Mouse (Mus musculus): ENCODE results near the gene Mta1.

The Mta1 gene

GRCm38 (mm10) chr12:113097749-113098281 is at the start of gene Mta1:
Mta1 (plus strand) TSS chr12:113098278.
- DNase-seq (ENCODE audit: low spot score): peak; percentile 42

- DNase-seq (ENCODE audit: low spot score): peak; percentile 75
These were observed 48.2 kb upstream of the Mta1 start for GRCm38 (mm10) chr12:113049836-113050235.

GRCm38 (mm10) chr12:113050671-113051070 is 47.4 kb upstream of the Mta1 start:
- DNase-seq (ENCODE audit: low spot score): peak; percentile 62

GRCm38 (mm10) chr12:113051628-113052403 is 46.3 kb upstream of the Mta1 start:
- no peak for DNase-seq (ENCODE audit: low spot score)

DNA sequence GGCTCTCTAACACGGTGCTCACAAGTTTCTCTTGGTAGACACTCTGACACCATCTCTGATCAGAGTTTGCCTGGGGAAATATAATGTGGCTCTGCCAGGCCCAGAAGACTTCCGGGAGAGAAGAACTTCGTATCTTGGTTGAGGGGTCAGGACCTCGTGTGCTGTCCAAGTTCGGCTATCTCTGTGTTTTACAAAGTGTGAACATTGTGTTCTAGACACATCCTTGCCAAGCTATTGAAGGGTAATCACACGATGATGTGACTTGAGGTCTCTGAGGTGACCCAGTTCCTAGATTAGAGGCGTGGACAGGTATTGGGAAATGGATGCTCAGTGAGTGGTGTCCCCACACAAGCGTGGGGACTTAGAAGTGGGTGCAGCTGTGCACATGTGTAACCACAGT is 42.0 kb upstream of the Mta1 start:
- DNase-seq (ENCODE audit: low spot score): no peak

DNA sequence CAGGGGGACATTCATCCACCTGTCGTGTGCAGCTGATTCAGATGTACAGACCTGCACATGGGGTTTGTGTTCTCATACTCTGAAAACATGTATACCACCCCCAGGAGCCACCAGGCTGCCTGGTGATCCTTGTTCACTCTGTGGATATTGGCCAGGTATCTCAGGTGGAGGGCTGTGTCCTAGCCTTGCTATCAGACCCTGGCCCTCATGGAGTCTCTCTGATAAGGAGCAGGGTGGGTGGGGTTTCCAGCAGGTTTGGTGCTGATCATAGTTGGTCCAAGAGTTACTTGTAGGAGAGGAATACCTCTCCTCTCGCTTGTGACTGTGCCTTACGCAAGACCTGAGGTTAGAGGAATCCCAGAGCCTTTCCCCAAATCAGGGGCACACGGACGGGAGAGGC is 37.9 kb upstream of the Mta1 start:
- no peak for DNase-seq (ENCODE audit: low spot score)

GRCm38 (mm10) chr12:113061606-113062005 is 36.5 kb upstream of the Mta1 start:
- no peak for DNase-seq (ENCODE audit: low spot score)

- no peak for DNase-seq (ENCODE audit: low spot score)
These were observed 35.9 kb upstream of the Mta1 start for GRCm38 (mm10) chr12:113062201-113062600.

GRCm38 (mm10) chr12:113063700-113064099 is 34.4 kb upstream of the Mta1 start:
- DNase-seq (ENCODE audit: low spot score): no peak

DNA sequence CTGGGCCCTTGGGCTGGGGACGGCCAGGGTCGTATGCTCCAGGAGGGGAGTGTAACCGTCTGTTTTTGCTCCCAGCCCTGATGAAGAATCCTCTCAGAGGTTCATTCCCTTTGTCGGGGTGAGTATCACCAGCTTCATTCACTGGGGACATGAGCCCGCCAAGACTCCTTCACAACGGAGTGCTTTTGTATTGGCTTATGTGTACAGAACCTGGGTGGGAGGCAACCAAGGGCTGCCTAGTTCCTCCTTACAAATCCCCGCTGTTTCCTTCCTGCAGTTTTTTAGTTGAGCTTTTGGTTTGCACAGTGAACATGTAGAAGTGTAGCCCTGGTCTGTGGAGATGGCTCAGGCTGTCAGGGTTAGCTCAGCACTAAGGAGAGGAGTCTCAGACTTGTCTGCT is 30.1 kb upstream of the Mta1 start:
- no peak for DNase-seq (ENCODE audit: low spot score)

DNA sequence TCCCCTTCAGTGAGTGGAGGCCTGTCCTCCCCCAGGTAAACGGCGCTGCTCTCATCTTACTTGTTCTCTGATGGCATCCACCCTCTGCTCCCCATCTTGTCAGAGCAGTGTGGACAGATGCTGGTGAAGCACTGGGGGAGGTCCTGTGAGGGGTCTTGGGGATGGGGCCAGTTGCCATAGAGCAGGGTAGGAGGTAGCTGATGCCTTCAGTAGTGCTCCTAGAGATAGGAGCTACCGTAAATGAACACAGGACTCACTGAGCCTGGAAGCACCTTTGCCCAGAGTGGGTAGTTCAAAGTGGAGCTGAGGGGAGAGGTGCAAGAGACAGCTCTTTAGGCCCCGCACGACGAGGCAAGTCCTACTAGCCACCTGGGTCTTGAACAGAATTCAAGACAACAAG is 28.7 kb upstream of the Mta1 start:
- DNase-seq (ENCODE audit: low spot score): no peak

- DNase-seq (ENCODE audit: low spot score): no peak
These were observed 26.8 kb upstream of the Mta1 start for GRCm38 (mm10) chr12:113071321-113071720.

- DNase-seq (ENCODE audit: low spot score): no peak
These were observed 26.3 kb upstream of the Mta1 start for GRCm38 (mm10) chr12:113071827-113072226.

- peak; percentile 57 for DNase-seq (ENCODE audit: low spot score)
These were observed 24.4 kb upstream of the Mta1 start for GRCm38 (mm10) chr12:113073420-113074328.

- DNase-seq (ENCODE audit: low spot score): peak; percentile 70
These were observed 23.6 kb upstream of the Mta1 start, which contains the start of gene Tex22 for GRCm38 (mm10) chr12:113074329-113075062. Tex22 (plus strand) TSS chr12:113074502.

- peak; percentile 87 for DNase-seq (ENCODE audit: low spot score)
These were observed 23.0 kb upstream of the Mta1 start for GRCm38 (mm10) chr12:113075063-113075454.

GRCm38 (mm10) chr12:113075486-113075885 is 22.6 kb upstream of the Mta1 start:
- no peak for DNase-seq (ENCODE audit: low spot score)

DNA sequence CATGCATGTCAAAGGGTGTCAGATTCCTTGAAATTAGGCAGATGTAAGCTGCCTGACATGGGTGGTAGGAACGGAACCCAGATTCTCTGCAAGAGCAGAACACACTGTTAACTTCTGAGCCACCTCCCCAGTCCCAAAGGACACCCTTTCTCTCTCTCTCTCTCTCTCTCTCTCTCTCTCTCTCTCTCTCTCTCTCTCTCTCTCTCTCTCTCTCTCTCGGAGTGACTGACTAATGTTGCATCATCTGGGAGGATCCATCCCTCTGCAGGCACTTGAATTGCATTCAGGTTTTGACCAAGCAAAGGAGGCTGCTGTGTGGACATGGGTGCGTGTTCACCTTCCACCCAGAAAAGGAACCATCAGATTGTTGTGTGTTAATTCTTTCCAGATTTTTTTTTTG is 10.8 kb upstream of the Mta1 start:
- no peak for DNase-seq (ENCODE audit: low spot score)

DNA sequence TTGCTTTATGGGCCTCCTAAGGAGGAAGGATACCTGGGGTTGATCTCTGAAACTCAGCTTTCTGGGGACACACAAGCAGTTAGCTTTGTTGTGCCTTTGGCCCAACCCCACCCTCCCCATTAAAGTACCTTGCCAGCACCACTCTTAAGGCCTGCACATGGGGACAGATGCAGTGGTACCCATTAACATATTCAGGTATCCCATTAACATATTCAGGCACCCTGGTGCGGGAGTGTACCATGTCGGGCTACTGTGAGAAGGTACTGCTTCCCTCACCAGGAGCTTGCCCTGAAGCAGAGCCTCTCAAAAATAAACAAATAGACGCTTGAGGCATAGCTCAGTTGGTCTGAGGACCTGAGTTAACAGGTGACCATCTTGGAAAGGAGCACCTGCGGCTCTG is 10.1 kb upstream of the Mta1 start:
- no peak for DNase-seq (ENCODE audit: low spot score)

GRCm38 (mm10) chr12:113089107-113089506 is 9.0 kb upstream of the Mta1 start:
- DNase-seq (ENCODE audit: low spot score): no peak

- no peak for DNase-seq (ENCODE audit: low spot score)
These were observed 8.0 kb upstream of the Mta1 start for GRCm38 (mm10) chr12:113090053-113090452.

GRCm38 (mm10) chr12:113097040-113097439 is 1.0 kb upstream of the Mta1 start:
- no peak for DNase-seq (ENCODE audit: low spot score)

All from T-cell, adult 2 months (primary cell).